Mouse (Mus musculus): Measurements from ENCODE around the gene Cdc14b.

DNA sequence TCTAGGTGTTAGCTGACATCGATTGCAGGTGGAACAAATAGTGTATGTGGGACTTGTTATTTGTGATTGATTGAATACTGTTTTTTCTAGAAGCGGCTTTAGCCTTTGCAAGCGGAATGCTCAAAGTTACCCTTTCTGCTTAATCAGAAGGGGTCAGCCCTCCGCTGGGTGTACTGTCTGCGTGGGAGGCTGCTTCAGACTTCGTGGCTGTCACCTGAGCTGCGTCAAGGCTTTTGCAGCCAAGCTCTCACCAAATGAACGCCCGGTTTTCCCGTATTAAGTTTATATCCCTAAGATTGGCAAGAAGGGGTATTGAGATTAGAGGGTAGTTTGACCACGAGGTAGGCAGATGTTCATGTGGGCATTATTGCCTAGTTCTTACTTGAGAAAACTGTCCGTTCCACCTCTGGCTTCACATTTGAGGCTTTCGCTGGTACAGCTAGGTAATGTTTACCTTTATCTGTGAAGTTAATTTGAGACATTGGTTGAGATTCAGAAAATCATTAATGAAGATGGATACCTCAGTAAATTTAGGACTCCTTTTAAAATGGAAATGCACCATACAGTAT is 111.9 kb downstream of the Cdc14b start:
- no peak for TF ChIP-seq CTCF (IDR thresholded peaks at IDR 0.05)
- TF ChIP-seq EP300 (IDR thresholded peaks at IDR 0.05; ENCODE audit: insufficient read depth, low read depth, low read length), result no peak
- no peak for TF ChIP-seq POLR2A (IDR thresholded peaks at IDR 0.05; ENCODE audit: insufficient read depth, low read depth, low read length)
